Mouse (Mus musculus) megakaryocyte, embryonic 14.5 days (primary cell): ENCODE measurements around the gene Gm20388. TPM values are rescaled to one million over a fixed set of nuclear protein-coding genes. Genes with fewer than 3 reads are reported as not detected.
A peak's percentile ranks its signal among the peaks of the same experiment; 100 is the strongest.
"Not testable (repeated sequence)": the region's sequence is repeated elsewhere in the genome, so short reads cannot be mapped to it uniquely, and the experiment has no call there.

Experiments used
- H3K27me3 ChIP-seq: replicated peaks from 2 replicates; pipeline ENCODE3; 2012; ENCODE audit warnings: inconsistent platforms
- H3K36me3 ChIP-seq: replicated peaks from 2 replicates; pipeline ENCODE3; 2012; ENCODE audit warnings: low read length, inconsistent platforms, mixed read lengths
- H3K4me1 ChIP-seq: 2 replicates; pipeline ENCODE4 v1.6.1; 2012; ENCODE audit warnings: inconsistent platforms
- H3K4me3 ChIP-seq: replicated peaks from 2 replicates; pipeline ENCODE3; 2012; ENCODE audit warnings: moderate library complexity, mild to moderate bottlenecking, inconsistent platforms
- H3K9me3 ChIP-seq: 2 replicates; pipeline ENCODE4 v1.6.1; 2012; ENCODE audit warnings: inconsistent platforms
- FLI1 ChIP-seq: IDR thresholded peaks from 2 replicates; pipeline ENCODE4 v1.6.1; 2012; ENCODE audit warnings: low read length, inconsistent platforms, mixed read lengths
- GATA1 ChIP-seq: IDR thresholded peaks from 3 replicates; pipeline ENCODE4 v1.6.1; 2012; ENCODE audit warnings: mixed read lengths, low read length, inconsistent platforms, borderline replicate concordance
- polyA plus RNA-seq: library from polyadenylated mRNA; stranded (reverse); fragments of >175 nt; gene quantifications from 2 replicates; pipeline ENCODE4 v1.2.3, GENCODE M21; 2012; ENCODE audit warnings: low replicate concordance; ENCODE audit not compliant: insufficient read depth

Gene Gm20388
- polyA plus RNA-seq, 1 experiment: 111 TPM

DNA sequence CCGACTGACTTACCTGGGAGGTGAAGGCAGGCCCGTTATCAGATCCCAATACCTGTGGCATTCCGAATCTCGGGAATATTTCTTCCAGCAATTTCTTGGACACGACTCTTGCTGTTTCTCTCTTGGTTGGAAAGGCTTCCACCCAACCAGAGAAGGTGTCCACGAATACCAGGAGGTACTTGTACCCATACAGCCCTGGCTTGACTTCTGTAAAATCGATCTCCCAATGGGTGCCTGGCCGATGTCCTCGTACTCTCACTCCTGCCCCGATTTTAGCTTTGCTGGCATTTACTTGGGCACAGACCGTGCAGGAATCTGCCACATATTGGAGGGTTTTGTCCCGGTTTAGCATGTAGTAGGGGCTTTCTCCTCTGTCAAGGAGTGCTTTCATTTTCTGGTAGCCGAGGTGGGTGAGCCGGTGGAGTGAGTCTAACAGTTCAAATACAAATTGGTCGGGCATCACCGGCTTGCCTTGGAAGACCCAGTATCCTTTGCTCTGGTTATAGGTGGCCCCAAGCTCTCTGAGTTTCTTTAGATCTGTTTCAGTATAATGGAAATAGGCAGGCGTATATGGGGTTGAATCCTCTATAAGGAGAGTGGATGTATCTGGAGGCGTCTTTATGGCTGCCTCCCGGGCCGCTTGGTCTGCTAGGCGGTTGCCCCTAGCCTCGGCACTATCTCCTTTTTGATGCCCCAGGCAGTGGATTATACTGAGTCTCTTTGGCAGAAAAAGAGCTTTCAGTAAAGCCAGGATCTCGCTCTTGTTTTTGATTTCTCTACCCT is 3518.5 kb downstream of the Gm20388 start:
- H3K27me3 ChIP-seq: peaks cover 4% of the 10 kb centered on the region
- H3K36me3 ChIP-seq: peaks cover 22% of the 10 kb centered on the region
- no peak overlapping the region for H3K4me3 ChIP-seq
- TF ChIP-seq FLI1 (no peak), GATA1 (no peak)
- peaks cover 71% of the 10 kb centered on the region for H3K9me3 ChIP-seq
- H3K4me1 ChIP-seq: no peaks in the 10 kb centered on the region

DNA sequence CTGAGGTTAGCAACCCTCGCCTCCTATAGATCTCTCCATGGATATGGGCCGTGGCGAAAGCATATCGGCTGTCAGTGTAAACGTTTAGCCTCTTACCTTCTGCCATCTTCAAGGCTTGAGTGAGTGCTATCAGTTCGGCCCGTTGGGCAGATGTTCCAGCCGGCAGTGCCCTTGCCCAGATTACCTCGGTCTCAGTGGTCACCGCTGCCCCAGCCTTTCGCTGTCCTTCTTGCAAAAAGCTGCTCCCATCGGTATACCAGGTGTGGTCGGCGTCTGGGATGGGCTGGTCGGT is 3519.0 kb downstream of the Gm20388 start:
- Histone ChIP-seq H3K36me3 (peaks cover 22% of the 10 kb centered on the region), H3K9me3 (peaks cover 71% of the 10 kb centered on the region)
- H3K27me3 ChIP-seq, H3K4me3 ChIP-seq, H3K4me1 ChIP-seq: not testable (repeated sequence)

GRCm38 (mm10) chr8:123430936-123431335 is 3520.3 kb downstream of the Gm20388 start:
- not testable (repeated sequence) for H3K27me3 ChIP-seq, H3K4me3 ChIP-seq, H3K4me1 ChIP-seq
- H3K9me3 ChIP-seq: peaks cover 71% of the 10 kb centered on the region
- H3K36me3 ChIP-seq: peaks cover 22% of the 10 kb centered on the region

GRCm38 (mm10) chr8:123431616-123432365 is 3521.2 kb downstream of the Gm20388 start:
- H3K9me3 ChIP-seq: peaks cover 65% of the 10 kb centered on the region
- peaks cover 9% of the 10 kb centered on the region for H3K27me3 ChIP-seq

GRCm38 (mm10) chr8:123432381-123432780 is 3521.7 kb downstream of the Gm20388 start:
- peaks cover 62% of the 10 kb centered on the region for H3K9me3 ChIP-seq

More at GRCm38 (mm10) chr8:123431616-123432365, 3521.2 kb downstream of the Gm20388 start:
- TF ChIP-seq GATA1: no peak
- no peak for TF ChIP-seq FLI1
- H3K36me3 ChIP-seq: peaks cover 16% of the 10 kb centered on the region
- no peaks in the 10 kb centered on the region for H3K4me1 ChIP-seq
- H3K4me3 ChIP-seq: no peak overlapping the region

DNA sequence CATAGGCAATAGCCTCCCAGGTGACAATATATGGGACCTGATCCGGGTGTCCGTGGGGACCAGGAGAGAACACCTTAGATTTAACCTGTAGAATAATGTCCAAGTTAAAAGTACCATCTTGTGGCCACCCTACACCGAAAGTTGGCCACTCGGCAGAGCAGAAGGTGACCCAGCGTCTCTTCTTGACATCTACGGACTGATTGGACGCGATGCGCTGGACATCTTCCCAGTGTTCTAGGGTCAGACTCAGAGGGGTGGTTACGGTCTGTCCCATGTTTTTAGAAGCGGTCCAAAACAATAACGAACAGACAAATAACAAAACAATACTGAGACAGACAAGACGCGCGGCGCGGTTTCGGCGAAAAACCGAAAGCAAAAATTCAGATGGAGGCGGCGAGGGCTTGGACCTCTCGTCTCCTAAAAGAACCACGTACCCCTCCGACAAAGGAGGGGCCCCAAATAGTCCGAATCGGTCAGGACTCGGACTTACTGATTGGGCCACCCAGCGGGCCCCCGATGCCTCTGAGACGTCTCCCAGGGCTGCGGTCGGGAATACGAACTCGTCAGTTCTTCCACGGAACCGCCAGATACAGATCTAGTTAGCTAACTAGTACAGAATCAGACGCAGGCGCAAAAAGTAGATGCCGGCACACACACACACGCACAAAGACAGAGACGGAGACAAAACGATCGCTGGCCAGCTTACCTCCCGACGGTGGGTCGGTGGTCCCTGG is 3522.8 kb downstream of the Gm20388 start:
- H3K4me3 ChIP-seq, H3K36me3 ChIP-seq, H3K4me1 ChIP-seq: not testable (repeated sequence)
- Histone ChIP-seq H3K27me3 (peaks cover 11% of the 10 kb centered on the region), H3K9me3 (peaks cover 59% of the 10 kb centered on the region)

More at GRCm38 (mm10) chr8:123432381-123432780, 3521.7 kb downstream of the Gm20388 start:
- no peaks in the 10 kb centered on the region for H3K4me1 ChIP-seq
- H3K36me3 ChIP-seq: peaks cover 10% of the 10 kb centered on the region
- TF ChIP-seq FLI1: no peak
- TF ChIP-seq GATA1: no peak
- no peak overlapping the region for H3K4me3 ChIP-seq
- H3K27me3 ChIP-seq: peaks cover 9% of the 10 kb centered on the region

- peaks cover 3% of the 10 kb centered on the region for H3K27me3 ChIP-seq
- H3K4me3 ChIP-seq: peak overlapping the region; percentile 97
- TF ChIP-seq GATA1: no peak
- no peak for TF ChIP-seq FLI1
- H3K4me1 ChIP-seq: peaks cover 51% of the 10 kb centered on the region
- peaks cover 17% of the 10 kb centered on the region for H3K36me3 ChIP-seq
- H3K9me3 ChIP-seq: peaks cover 14% of the 10 kb centered on the region
Observed at GRCm38 (mm10) chr8:123441788-123442187, 3531.1 kb downstream of the Gm20388 start.

GRCm38 (mm10) chr8:123442351-123442750 is 3531.7 kb downstream of the Gm20388 start:
- H3K4me3 ChIP-seq: peak overlapping the region; percentile 97
- peaks cover 11% of the 10 kb centered on the region for H3K9me3 ChIP-seq
- peaks cover 56% of the 10 kb centered on the region for H3K4me1 ChIP-seq
- peaks cover 22% of the 10 kb centered on the region for H3K36me3 ChIP-seq
- TF ChIP-seq FLI1 (no peak), GATA1 (no peak; the same call in 2 of the 3 replicates)
- peaks cover 3% of the 10 kb centered on the region for H3K27me3 ChIP-seq

GRCm38 (mm10) chr8:123442871-123443575 is 3532.4 kb downstream of the Gm20388 start:
- H3K4me3 ChIP-seq: peak overlapping the region; percentile 97
- peaks cover 63% of the 10 kb centered on the region for H3K4me1 ChIP-seq
- H3K9me3 ChIP-seq: peaks cover 5% of the 10 kb centered on the region
- H3K27me3 ChIP-seq: peaks cover under 1% of the 10 kb centered on the region
- TF ChIP-seq GATA1: no peak
- TF ChIP-seq FLI1: no peak
- peaks cover 27% of the 10 kb centered on the region for H3K36me3 ChIP-seq

DNA sequence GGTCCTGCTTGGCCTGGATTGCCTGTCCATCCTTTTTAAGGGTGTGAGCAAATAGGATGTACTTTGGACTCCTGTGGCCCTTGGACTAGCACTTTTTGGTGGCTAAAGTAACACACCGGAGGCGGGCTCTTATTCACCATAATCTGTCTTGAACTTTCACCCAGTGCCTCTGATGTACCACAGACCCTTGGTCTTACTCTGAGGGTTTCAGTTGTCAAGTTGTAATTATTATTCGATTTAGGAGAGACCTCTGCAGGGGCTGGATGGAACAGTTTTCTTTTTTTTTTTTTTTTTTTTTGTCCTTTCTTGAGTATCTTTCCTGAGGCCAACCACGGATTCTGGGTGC is 3532.9 kb downstream of the Gm20388 start:
- peaks cover 32% of the 10 kb centered on the region for H3K36me3 ChIP-seq
- H3K27me3 ChIP-seq: no peaks in the 10 kb centered on the region
- peaks cover 68% of the 10 kb centered on the region for H3K4me1 ChIP-seq
- H3K4me3 ChIP-seq: peak overlapping the region; percentile 97
- no peak for TF ChIP-seq GATA1
- peaks cover 4% of the 10 kb centered on the region; the same call in 1 of the 2 replicates for H3K9me3 ChIP-seq
